Mouse (Mus musculus): ENCODE data around the gene Prrc2a. TPM values are rescaled to one million over a fixed set of nuclear protein-coding genes. Genes with fewer than 3 reads are reported as not detected.

Gene Prrc2a
- total RNA-seq, 2 experiments from 2014 or later, result 22.6 to 111 TPM

GRCm38 (mm10) chr17:35111774-35112173 lies 52.9 kb downstream of the Prrc2a start:
- no peak for ATAC-seq (replicated peaks; ENCODE audit: low FRiP score, poor library complexity, severe bottlenecking)

- ATAC-seq (replicated peaks; ENCODE audit: low FRiP score, poor library complexity, severe bottlenecking), result no peak
These were observed 56.6 kb downstream of the Prrc2a start, which contains the start of gene Ly6g5c for GRCm38 (mm10) chr17:35108097-35108496. TSS of gene Ly6g5c (plus strand) at chr17:35108279.

- no peak for ATAC-seq (replicated peaks; ENCODE audit: low FRiP score, poor library complexity, severe bottlenecking)
These were observed 58.2 kb downstream of the Prrc2a start for GRCm38 (mm10) chr17:35106522-35106921.

- ATAC-seq (replicated peaks; ENCODE audit: low FRiP score, poor library complexity, severe bottlenecking), result peak; percentile 54
These were observed 58.8 kb downstream of the Prrc2a start for GRCm38 (mm10) chr17:35105740-35106389.

- ATAC-seq (replicated peaks; ENCODE audit: low FRiP score, poor library complexity, severe bottlenecking), result peak; percentile 81
These were observed 59.9 kb downstream of the Prrc2a start for GRCm38 (mm10) chr17:35104754-35105153.

- ATAC-seq (replicated peaks; ENCODE audit: low FRiP score, poor library complexity, severe bottlenecking), result no peak
These were observed 60.6 kb downstream of the Prrc2a start for GRCm38 (mm10) chr17:35104079-35104478.

- no peak for ATAC-seq (replicated peaks; ENCODE audit: low FRiP score, poor library complexity, severe bottlenecking)
These were observed 61.4 kb downstream of the Prrc2a start for GRCm38 (mm10) chr17:35103221-35103690.

- no peak for ATAC-seq (replicated peaks; ENCODE audit: low FRiP score, poor library complexity, severe bottlenecking)
These were observed 62.4 kb downstream of the Prrc2a start for GRCm38 (mm10) chr17:35102299-35102698.

GRCm38 (mm10) chr17:35101161-35101560 lies 63.5 kb downstream of the Prrc2a start:
- no peak for ATAC-seq (replicated peaks; ENCODE audit: low FRiP score, poor library complexity, severe bottlenecking)

- no peak for ATAC-seq (replicated peaks; ENCODE audit: low FRiP score, poor library complexity, severe bottlenecking)
These were observed 64.4 kb downstream of the Prrc2a start for GRCm38 (mm10) chr17:35100196-35100765.

Other genes starting within 250 kb of the Prrc2a start
Only the 30 nearest of the 38 such genes appear.
- 24.4 and 33.4 TPM in 2 replicates for gene Vars, start 163.9 kb downstream of the Prrc2a start, total RNA-seq (2015; ENCODE audit: low replicate concordance)
- gene Vars, start 163.9 kb downstream of the Prrc2a start, total RNA-seq (2017; ENCODE audit: low replicate concordance), result 37.4 and 45.0 TPM in 2 replicates
- gene Vwa7, start 148.3 kb downstream of the Prrc2a start, total RNA-seq (2015; ENCODE audit: low replicate concordance), result not detected in 2 replicates
- gene Vwa7, start 148.3 kb downstream of the Prrc2a start, total RNA-seq (2017; ENCODE audit: low replicate concordance), result not detected in 2 replicates
- gene Sapcd1, start 136.9 kb downstream of the Prrc2a start, total RNA-seq (2015; ENCODE audit: low replicate concordance), result 2.3 TPM in 1 of 2 replicates, not detected in the other
- gene Sapcd1, start 136.9 kb downstream of the Prrc2a start, total RNA-seq (2017; ENCODE audit: low replicate concordance), result not detected in 2 replicates
- 0.38 and 1.5 TPM in 2 replicates for gene Msh5, start 118.2 kb downstream of the Prrc2a start, total RNA-seq (2015; ENCODE audit: low replicate concordance)
- 5.7 and 8.8 TPM in 2 replicates for gene Msh5, start 118.2 kb downstream of the Prrc2a start, total RNA-seq (2017; ENCODE audit: low replicate concordance)
- gene Clic1, start 114.9 kb downstream of the Prrc2a start, total RNA-seq (2015; ENCODE audit: low replicate concordance), result 74.6 and 85.9 TPM in 2 replicates
- gene Clic1, start 114.9 kb downstream of the Prrc2a start, total RNA-seq (2017; ENCODE audit: low replicate concordance), result 66.9 and 68.8 TPM in 2 replicates
- 1.0 and 1.7 TPM in 2 replicates for gene Ddah2, start 105.9 kb downstream of the Prrc2a start, total RNA-seq (2015; ENCODE audit: low replicate concordance)
- 2.2 TPM in 1 of 2 replicates, not detected in the other for gene Ddah2, start 105.9 kb downstream of the Prrc2a start, total RNA-seq (2017; ENCODE audit: low replicate concordance)
- not detected in 2 replicates for gene Ly6g6c, start 99.5 kb downstream of the Prrc2a start, total RNA-seq (2015; ENCODE audit: low replicate concordance)
- gene Ly6g6c, start 99.5 kb downstream of the Prrc2a start, total RNA-seq (2017; ENCODE audit: low replicate concordance), result not detected in 2 replicates
- gene Mpig6b, start 98.7 kb downstream of the Prrc2a start, total RNA-seq (2015; ENCODE audit: low replicate concordance), result 0.42 TPM in 1 of 2 replicates, not detected in the other
- gene Mpig6b, start 98.7 kb downstream of the Prrc2a start, total RNA-seq (2017; ENCODE audit: low replicate concordance), result not detected in 2 replicates
- not detected in 2 replicates for gene Ly6g6e, start 88.0 kb downstream of the Prrc2a start, total RNA-seq (2015; ENCODE audit: low replicate concordance)
- not detected in 2 replicates for gene Ly6g6e, start 88.0 kb downstream of the Prrc2a start, total RNA-seq (2017; ENCODE audit: low replicate concordance)
- not detected in 2 replicates for gene Ly6g6d, start 86.8 kb downstream of the Prrc2a start, total RNA-seq (2015; ENCODE audit: low replicate concordance)
- gene Ly6g6d, start 86.8 kb downstream of the Prrc2a start, total RNA-seq (2017; ENCODE audit: low replicate concordance), result 1.4 TPM in 1 of 2 replicates, not detected in the other
- gene Ly6g6f, start 79.3 kb downstream of the Prrc2a start, total RNA-seq (2015; ENCODE audit: low replicate concordance), result not detected in 2 replicates
- not detected in 2 replicates for gene Ly6g6f, start 79.3 kb downstream of the Prrc2a start, total RNA-seq (2017; ENCODE audit: low replicate concordance)
- 28.1 and 36.8 TPM in 2 replicates for gene Abhd16a, start 75.6 kb downstream of the Prrc2a start, total RNA-seq (2015; ENCODE audit: low replicate concordance)
- gene Abhd16a, start 75.6 kb downstream of the Prrc2a start, total RNA-seq (2017; ENCODE audit: low replicate concordance), result 33.3 and 63.0 TPM in 2 replicates
- gene Ly6g5c, start 56.6 kb downstream of the Prrc2a start, total RNA-seq (2015; ENCODE audit: low replicate concordance), result not detected in 2 replicates
- gene Ly6g5c, start 56.6 kb downstream of the Prrc2a start, total RNA-seq (2017; ENCODE audit: low replicate concordance), result not detected in 2 replicates
- gene Ly6g5b, start 49.5 kb downstream of the Prrc2a start, total RNA-seq (2015; ENCODE audit: low replicate concordance), result 7.7 TPM in 1 of 2 replicates, not detected in the other
- gene Ly6g5b, start 49.5 kb downstream of the Prrc2a start, total RNA-seq (2017; ENCODE audit: low replicate concordance), result 0.34 TPM in 1 of 2 replicates, not detected in the other
- 10.9 and 14.8 TPM in 2 replicates for gene Gpank1, start 43.4 kb downstream of the Prrc2a start, total RNA-seq (2015; ENCODE audit: low replicate concordance)
- 15.8 and 20.4 TPM in 2 replicates for gene Gpank1, start 43.4 kb downstream of the Prrc2a start, total RNA-seq (2017; ENCODE audit: low replicate concordance)
- gene Csnk2b, start 42.8 kb downstream of the Prrc2a start, total RNA-seq (2015; ENCODE audit: low replicate concordance), result 156 and 181 TPM in 2 replicates
- 76.5 and 112 TPM in 2 replicates for gene Csnk2b, start 42.8 kb downstream of the Prrc2a start, total RNA-seq (2017; ENCODE audit: low replicate concordance)
- 0.63 and 1.5 TPM in 2 replicates for gene D17H6S53E, start 38.5 kb downstream of the Prrc2a start, total RNA-seq (2015; ENCODE audit: low replicate concordance)
- gene D17H6S53E, start 38.5 kb downstream of the Prrc2a start, total RNA-seq (2017; ENCODE audit: low replicate concordance), result 2.6 and 2.8 TPM in 2 replicates
- gene Apom, start 32.8 kb downstream of the Prrc2a start, total RNA-seq (2015; ENCODE audit: low replicate concordance), result not detected in 2 replicates
- 0.94 TPM in 1 of 2 replicates, not detected in the other for gene Apom, start 32.8 kb downstream of the Prrc2a start, total RNA-seq (2017; ENCODE audit: low replicate concordance)
- 23.8 and 47.9 TPM in 2 replicates for gene Bag6, start 29.7 kb downstream of the Prrc2a start, total RNA-seq (2015; ENCODE audit: low replicate concordance)
- gene Bag6, start 29.7 kb downstream of the Prrc2a start, total RNA-seq (2017; ENCODE audit: low replicate concordance), result 48.1 and 71.4 TPM in 2 replicates
- 14.4 and 19.8 TPM in 2 replicates for gene Aif1, start 11.2 kb upstream of the Prrc2a start, total RNA-seq (2015; ENCODE audit: low replicate concordance)
- gene Aif1, start 11.2 kb upstream of the Prrc2a start, total RNA-seq (2017; ENCODE audit: low replicate concordance), result 8.7 and 15.8 TPM in 2 replicates
- gene Lst1, start 23.5 kb upstream of the Prrc2a start, total RNA-seq (2015; ENCODE audit: low replicate concordance), result 55.5 and 77.7 TPM in 2 replicates
- gene Lst1, start 23.5 kb upstream of the Prrc2a start, total RNA-seq (2017; ENCODE audit: low replicate concordance), result 32.2 and 57.3 TPM in 2 replicates
- 4.6 TPM in 1 of 2 replicates, not detected in the other for gene Ltb, start 29.5 kb upstream of the Prrc2a start, total RNA-seq (2015; ENCODE audit: low replicate concordance)
- 1.7 and 3.8 TPM in 2 replicates for gene Ltb, start 29.5 kb upstream of the Prrc2a start, total RNA-seq (2017; ENCODE audit: low replicate concordance)
- 10.7 and 19.2 TPM in 2 replicates for gene Tnf, start 37.1 kb upstream of the Prrc2a start, total RNA-seq (2015; ENCODE audit: low replicate concordance)
- 2.8 and 8.3 TPM in 2 replicates for gene Tnf, start 37.1 kb upstream of the Prrc2a start, total RNA-seq (2017; ENCODE audit: low replicate concordance)
- not detected in 2 replicates for gene Lta, start 40.5 kb upstream of the Prrc2a start, total RNA-seq (2015; ENCODE audit: low replicate concordance)
- gene Lta, start 40.5 kb upstream of the Prrc2a start, total RNA-seq (2017; ENCODE audit: low replicate concordance), result not detected in 2 replicates
- not detected in 2 replicates for gene Gm16181, start 55.9 kb upstream of the Prrc2a start, total RNA-seq (2015; ENCODE audit: low replicate concordance)
- gene Gm16181, start 55.9 kb upstream of the Prrc2a start, total RNA-seq (2017; ENCODE audit: low replicate concordance), result not detected in 2 replicates
- 1.0 and 2.7 TPM in 2 replicates for gene Atp6v1g2, start 68.8 kb upstream of the Prrc2a start, total RNA-seq (2015; ENCODE audit: low replicate concordance)
- 3.8 TPM in 1 of 2 replicates, not detected in the other for gene Atp6v1g2, start 68.8 kb upstream of the Prrc2a start, total RNA-seq (2017; ENCODE audit: low replicate concordance)
- gene Nfkbil1, start 70.9 kb upstream of the Prrc2a start, total RNA-seq (2015; ENCODE audit: low replicate concordance), result 0.58 and 1.0 TPM in 2 replicates
- 2.2 TPM in 1 of 2 replicates, not detected in the other for gene Nfkbil1, start 70.9 kb upstream of the Prrc2a start, total RNA-seq (2017; ENCODE audit: low replicate concordance)
- gene Ddx39b, start 76.8 kb upstream of the Prrc2a start, total RNA-seq (2015; ENCODE audit: low replicate concordance), result 65.7 and 80.5 TPM in 2 replicates
- 48.1 and 50.2 TPM in 2 replicates for gene Ddx39b, start 76.8 kb upstream of the Prrc2a start, total RNA-seq (2017; ENCODE audit: low replicate concordance)
- gene H2-D1, start 97.8 kb upstream of the Prrc2a start, total RNA-seq (2015; ENCODE audit: low replicate concordance), result 117 and 224 TPM in 2 replicates
- gene H2-D1, start 97.8 kb upstream of the Prrc2a start, total RNA-seq (2017; ENCODE audit: low replicate concordance), result 217 and 402 TPM in 2 replicates
- gene H2-Q1, start 155.5 kb upstream of the Prrc2a start, total RNA-seq (2015; ENCODE audit: low replicate concordance), result not detected in 2 replicates
- not detected in 2 replicates for gene H2-Q1, start 155.5 kb upstream of the Prrc2a start, total RNA-seq (2017; ENCODE audit: low replicate concordance)

All from erythroblast, adult 5-6 weeks (primary cell).